8 mouse cellular contexts compared by ENCODE assay signal in genomic region chr2:157561165-157561836, GRCm38 (mm10). TPM values are rescaled to one million over a fixed set of nuclear protein-coding genes. Genes with fewer than 3 reads are reported as not detected.
DNase-seq lines count a peak whose midpoint lies in the region; ATAC-seq and TF ChIP-seq lines count a peak whose summit lies in the region.

No protein-coding gene starts in this region.

- 54% methylated on average over 25 of the region's 27 CpGs for WGBS in hindbrain, postnatal 0 days

- intact Hi-C loops in gastrocnemius, postnatal 36 days (cut with DNase I): no loop called here
- intact Hi-C loops in left cerebral cortex, postnatal 25 days (cut with DNase I): loop anchor here (2.0 to 10.0 kb wide), 2 partner anchors 80 to 426 kb away; partner anchors contain the start of gene Samhd1

- peak; percentile 90 for DNase-seq in adrenal gland, adult 2 months
- peak; percentile 89 for DNase-seq in embryo, embryonic 10 days (ENCODE audit: low spot score)
- peak; percentile 40 to 82 for DNase-seq in gastrocnemius, postnatal 36 days
- DNase-seq in hindbrain, postnatal 0 days (ENCODE audit: low spot score): peak; percentile 96
- peak; percentile 62 to 72 for DNase-seq in left cerebral cortex, postnatal 25 days (ENCODE audit: low spot score in 2 of 2)
- DNase-seq in right cerebral cortex, postnatal 14 days: peak; percentile 74

- no peaks in the 10 kb centered on the region for H3K27me3 ChIP-seq in hindbrain, postnatal 0 days (ENCODE audit: insufficient read depth, low read length)

- 0 out of 2 replicates have a peak, but pooled peaks cover 4% of the 10 kb centered on the region for H3K4me1 ChIP-seq in hindbrain, postnatal 0 days (ENCODE audit: insufficient read depth, low read length)

- peak; percentile 76 for ATAC-seq in hindbrain, postnatal 0 days
- peak; percentile 30; the same call in 1 of the 2 replicates for ATAC-seq in megakaryocyte, adult 5-6 weeks (ENCODE audit: poor library complexity, severe bottlenecking)
- ATAC-seq in erythroid progenitor cell, adult 5-6 weeks (replicated peaks; ENCODE audit: low FRiP score, poor library complexity, severe bottlenecking): no peak

- H3K4me3 ChIP-seq in hindbrain, postnatal 0 days (ENCODE audit: low read length): peak overlapping the region; percentile 54

- peak overlapping the region; percentile 66 for H3K4me2 ChIP-seq in hindbrain, postnatal 0 days (ENCODE audit: low read depth, low read length)

- peaks cover 7% of the 10 kb centered on the region; the same call in 1 of the 2 replicates for H3K36me3 ChIP-seq in hindbrain, postnatal 0 days (ENCODE audit: insufficient read depth, low read length)

- H3K27ac ChIP-seq in hindbrain, postnatal 0 days: peak overlapping the region; percentile 74

- TF ChIP-seq CTCF in hindbrain, postnatal 0 days (IDR thresholded peaks at IDR 0.05; ENCODE audit: low read depth): no peak

- peak overlapping the region; percentile 74 for H3K9ac ChIP-seq in hindbrain, postnatal 0 days (replicated peaks; ENCODE audit: low read length)

- peaks cover 5% of the 10 kb centered on the region; the same call in 1 of the 2 replicates for H3K9me3 ChIP-seq in hindbrain, postnatal 0 days (ENCODE audit: low read length)

RNA-seq across cellular contexts. Expression of gene Nnat, which starts 1.4 kb away (rescaled TPM):
- total RNA-seq in adrenal gland, adult 2 months (2021): 10 to 100 TPM; 32.4 to 94.3 TPM
- polyA plus RNA-seq in adrenal gland, adult 2 months (2012; rRNA removed): 111 and 203 TPM in 2 replicates
- 1 to 10 TPM in 1 of 2 experiments, under 1 TPM in 1; 0.84 to 1.9 TPM for total RNA-seq in gastrocnemius, postnatal 36 days (2021)
- 8,203 and 10,251 TPM in 2 replicates for total RNA-seq in hindbrain, postnatal 0 days (2014; rRNA removed)
- 5,188 and 5,840 TPM in 2 replicates for polyA plus RNA-seq in hindbrain, postnatal 0 days (2015; fragmentation: Nextera tagmentation; extraction: Ambion mirVana)
- 100 to 1,000 TPM; 234 to 293 TPM for total RNA-seq in left cerebral cortex, postnatal 25 days (2021)
- not detected in 2 replicates for total RNA-seq in megakaryocyte, adult 5-6 weeks (2015)
- not detected in 2 replicates for total RNA-seq in megakaryocyte, adult 5-6 weeks (2017)
- total RNA-seq in erythroid progenitor cell, adult 5-6 weeks (2015; ENCODE audit: low replicate concordance): not detected in 2 replicates
- total RNA-seq in erythroid progenitor cell, adult 5-6 weeks (2017; ENCODE audit: low replicate concordance): not detected in 2 replicates

RNA-seq across cellular contexts. Expression of gene Blcap, which starts 9.8 kb away (rescaled TPM):
- 10 to 100 TPM; 66.3 to 98.1 TPM for total RNA-seq in adrenal gland, adult 2 months (2021)
- 42.8 and 47.8 TPM in 2 replicates for polyA plus RNA-seq in adrenal gland, adult 2 months (2012; rRNA removed)
- total RNA-seq in gastrocnemius, postnatal 36 days (2021): 10 to 100 TPM; 25.4 to 25.6 TPM
- total RNA-seq in hindbrain, postnatal 0 days (2014; rRNA removed): 207 and 253 TPM in 2 replicates
- 263 and 284 TPM in 2 replicates for polyA plus RNA-seq in hindbrain, postnatal 0 days (2015; fragmentation: Nextera tagmentation; extraction: Ambion mirVana)
- 100 to 1,000 TPM; 111 to 112 TPM for total RNA-seq in left cerebral cortex, postnatal 25 days (2021)
- 10.2 and 13.5 TPM in 2 replicates for total RNA-seq in megakaryocyte, adult 5-6 weeks (2015)
- total RNA-seq in megakaryocyte, adult 5-6 weeks (2017): 7.8 and 19.2 TPM in 2 replicates
- 1.7 and 4.0 TPM in 2 replicates for total RNA-seq in erythroid progenitor cell, adult 5-6 weeks (2015; ENCODE audit: low replicate concordance)
- 1.8 and 3.2 TPM in 2 replicates for total RNA-seq in erythroid progenitor cell, adult 5-6 weeks (2017; ENCODE audit: low replicate concordance)

Comparison
In these comparisons a context has a peak if more than half of its experiments do, and no peak if none do; other contexts are left out.
1. RNA of gene Nnat, which starts 1.4 kb away (total RNA-seq): 8,203 to 10,251 TPM in hindbrain, postnatal 0 days; 234 to 293 TPM in left cerebral cortex, postnatal 25 days, 32.4 to 94.3 TPM in adrenal gland, adult 2 months, 0.84 to 1.9 TPM in gastrocnemius, postnatal 36 days, not detected in megakaryocyte, adult 5-6 weeks and not detected in erythroid progenitor cell, adult 5-6 weeks; every median in the first group is over 10 times any median in the second.
2. Peak in every context shown above with its lines, with median percentiles within 50 percentile points of each other: DNase-seq.